Mouse (Mus musculus): ENCODE measurements at regions not wholly inside any gene's neighbourhood (a gene's known extent, or its start where the extent isn't known, plus 50 kb on each side); places are given as distances from the start of the nearest gene placed in this dataset.
A peak's percentile ranks its signal among the peaks of the same experiment; 100 is the strongest.

GRCm38 (mm10) chr13:28533080-28533479 lies 275.8 kb downstream of the Gm11361 start:
- DNase-seq (ENCODE audit: low spot score in 2 of 2): no peak

- DNase-seq (ENCODE audit: low spot score in 2 of 2): peak in 1 of 2 experiments; percentile 24
Observed at GRCm38 (mm10) chr13:28532278-28532677, 274.9 kb downstream of the Gm11361 start.

GRCm38 (mm10) chr13:28531534-28531999 lies 274.2 kb downstream of the Gm11361 start:
- no peak for DNase-seq (ENCODE audit: low spot score in 2 of 2)

GRCm38 (mm10) chr13:28530947-28531346 lies 273.6 kb downstream of the Gm11361 start:
- no peak for DNase-seq (ENCODE audit: low spot score in 2 of 2)

- DNase-seq (ENCODE audit: low spot score in 2 of 2): no peak
Observed at GRCm38 (mm10) chr13:28528898-28529511, 271.7 kb downstream of the Gm11361 start.

- no peak for DNase-seq (ENCODE audit: low spot score in 2 of 2)
Observed at GRCm38 (mm10) chr13:28526299-28526698, 269.0 kb downstream of the Gm11361 start.

- no peak for DNase-seq (ENCODE audit: low spot score in 2 of 2)
Observed at GRCm38 (mm10) chr13:28524411-28524810, 267.1 kb downstream of the Gm11361 start.

- no peak for DNase-seq (ENCODE audit: low spot score in 2 of 2)
Observed at GRCm38 (mm10) chr13:28520127-28520482, 262.8 kb downstream of the Gm11361 start.

GRCm38 (mm10) chr13:28519383-28520126 lies 262.2 kb downstream of the Gm11361 start:
- no peak for DNase-seq (ENCODE audit: low spot score in 2 of 2)

- DNase-seq (ENCODE audit: low spot score in 2 of 2): no peak
Observed at GRCm38 (mm10) chr13:28517161-28517560, 259.8 kb downstream of the Gm11361 start.

GRCm38 (mm10) chr13:28516636-28517035 lies 259.3 kb downstream of the Gm11361 start:
- no peak for DNase-seq (ENCODE audit: low spot score in 2 of 2)

- DNase-seq (ENCODE audit: low spot score in 2 of 2): no peak
Observed at GRCm38 (mm10) chr13:28514245-28514644, 256.9 kb downstream of the Gm11361 start.

GRCm38 (mm10) chr13:28513336-28513735 lies 256.0 kb downstream of the Gm11361 start:
- DNase-seq (ENCODE audit: low spot score in 2 of 2): no peak

GRCm38 (mm10) chr13:28512573-28513334 lies 255.4 kb downstream of the Gm11361 start:
- DNase-seq (ENCODE audit: low spot score in 2 of 2): no peak

- DNase-seq (ENCODE audit: low spot score in 2 of 2): no peak
Observed at GRCm38 (mm10) chr13:28508184-28508583, 250.9 kb downstream of the Gm11361 start.

GRCm38 (mm10) chr13:28507783-28508182 lies 250.5 kb downstream of the Gm11361 start:
- no peak for DNase-seq (ENCODE audit: low spot score in 2 of 2)

- DNase-seq (ENCODE audit: low spot score in 2 of 2): no peak
Observed at GRCm38 (mm10) chr13:28504340-28504739, 247.0 kb downstream of the Gm11361 start.

GRCm38 (mm10) chr13:28502171-28502570 lies 244.8 kb downstream of the Gm11361 start:
- DNase-seq (ENCODE audit: low spot score in 2 of 2): no peak

- DNase-seq (ENCODE audit: low spot score in 2 of 2): no peak
Observed at GRCm38 (mm10) chr13:28500697-28501096, 243.4 kb downstream of the Gm11361 start.

- DNase-seq (ENCODE audit: low spot score in 2 of 2): no peak
Observed at GRCm38 (mm10) chr13:28497483-28497882, 240.2 kb downstream of the Gm11361 start.

GRCm38 (mm10) chr13:28492015-28492414 lies 234.7 kb downstream of the Gm11361 start:
- DNase-seq (ENCODE audit: low spot score in 2 of 2): no peak

- DNase-seq (ENCODE audit: low spot score in 2 of 2): no peak
Observed at GRCm38 (mm10) chr13:28483727-28484126, 226.4 kb downstream of the Gm11361 start.
